Mouse (Mus musculus): ENCODE measurements at regions not wholly inside any gene's neighbourhood (a gene's known extent, or its start where the extent isn't known, plus 50 kb on each side); places are given as distances from the start of the nearest gene placed in this dataset.

DNA sequence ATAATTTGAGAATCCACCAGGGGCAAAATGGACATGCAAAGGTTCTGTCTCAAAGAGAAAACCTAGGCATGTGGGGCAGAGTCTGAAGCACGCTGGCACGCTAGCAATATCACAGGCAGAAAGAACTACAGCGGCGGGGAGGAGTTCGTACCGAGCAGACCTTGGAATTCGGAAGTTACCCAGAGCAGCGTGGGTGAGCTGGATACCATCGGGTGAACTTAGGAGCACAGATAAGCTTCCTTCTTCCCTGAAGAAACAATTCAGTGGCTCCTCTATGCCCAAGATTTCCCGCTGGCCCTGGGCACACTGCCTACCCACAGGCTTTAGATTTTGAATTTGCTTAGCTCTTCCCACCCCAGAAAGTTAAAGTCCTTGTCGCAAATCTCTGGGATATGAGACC, 129.1 kb downstream of the Nhlrc3 start:
- TF ChIP-seq CTCF (IDR thresholded peaks at IDR 0.05), result no peak
- TF ChIP-seq POLR2A (IDR thresholded peaks at IDR 0.05; ENCODE audit: insufficient read depth, low read depth, low read length), result no peak
- no peak for TF ChIP-seq EP300 (IDR thresholded peaks at IDR 0.05; ENCODE audit: insufficient read depth, low read depth, low read length)
